ENCODE assay signal across 8 mouse cellular contexts in genomic region chr10:75436604-75437217, GRCm38 (mm10). TPM values are rescaled to one million over a fixed set of nuclear protein-coding genes. Genes with fewer than 3 reads are reported as not detected.
DNase-seq lines count a peak whose midpoint lies in the region; ATAC-seq and TF ChIP-seq lines count a peak whose summit lies in the region.

No protein-coding gene starts in this region.

- H3K9me3 ChIP-seq in heart, postnatal 0 days (replicated peaks; ENCODE audit: control insufficient read depth, low read length) = no peaks in the 10 kb centered on the region
- no peaks in the 10 kb centered on the region for H3K9me3 ChIP-seq in liver, embryonic 13.5 days (replicated peaks)
- H3K9me3 ChIP-seq in neural tube, embryonic 12.5 days = no peaks in the 10 kb centered on the region

- no peaks in the 10 kb centered on the region for H3K4me1 ChIP-seq in bone marrow, adult 2 months (ENCODE audit: control insufficient read depth, insufficient read depth, low read length)
- no peaks in the 10 kb centered on the region for H3K4me1 ChIP-seq in embryonic fibroblast, embryonic 13.5 days (ENCODE audit: control insufficient read depth, insufficient read depth, low read length)
- peaks cover 10% of the 10 kb centered on the region; the same call in 1 of the 2 replicates for H3K4me1 ChIP-seq in heart, postnatal 0 days (ENCODE audit: control insufficient read depth, insufficient read depth)
- H3K4me1 ChIP-seq in liver, embryonic 13.5 days (replicated peaks) = no peaks in the 10 kb centered on the region
- 0 out of 2 replicates have a peak, but pooled peaks cover 9% of the 10 kb centered on the region for H3K4me1 ChIP-seq in neural tube, embryonic 12.5 days
- no peaks in the 10 kb centered on the region; the same call in 1 of the 2 replicates for H3K4me1 ChIP-seq in testis, adult 2 months (ENCODE audit: control insufficient read depth, insufficient read depth, low read length)

- DNase-seq in heart, postnatal 0 days (ENCODE audit: low spot score) = peak; percentile 79
- peak; percentile 83 to 92 for DNase-seq in kidney, postnatal 36 days
- DNase-seq in liver, embryonic 13.5 days = peak; percentile 49

- no peak overlapping the region for H3K27ac ChIP-seq in bone marrow, adult 2 months (ENCODE audit: control insufficient read depth, insufficient read depth, low read depth, low read length, poor library complexity)
- no peak overlapping the region for H3K27ac ChIP-seq in embryonic fibroblast, embryonic 13.5 days (ENCODE audit: insufficient read depth, low read length)
- H3K27ac ChIP-seq in heart, postnatal 0 days (ENCODE audit: low read depth) = no peak overlapping the region
- H3K27ac ChIP-seq in liver, embryonic 13.5 days = no peak overlapping the region
- no peak overlapping the region for H3K27ac ChIP-seq in neural tube, embryonic 12.5 days
- no peak overlapping the region for H3K27ac ChIP-seq in testis, adult 2 months (ENCODE audit: control insufficient read depth, insufficient read depth, low read depth, low read length)

- no peaks in the 10 kb centered on the region for H3K36me3 ChIP-seq in heart, postnatal 0 days (replicated peaks; ENCODE audit: control insufficient read depth, insufficient read depth, low read length)
- no peaks in the 10 kb centered on the region for H3K36me3 ChIP-seq in liver, embryonic 13.5 days
- H3K36me3 ChIP-seq in neural tube, embryonic 12.5 days = no peaks in the 10 kb centered on the region
- H3K36me3 ChIP-seq in testis, adult 2 months (ENCODE audit: control insufficient read depth, insufficient read depth, low read length) = no peaks in the 10 kb centered on the region

- no peaks in the 10 kb centered on the region for H3K27me3 ChIP-seq in heart, postnatal 0 days (ENCODE audit: control insufficient read depth, insufficient read depth, low read length)
- H3K27me3 ChIP-seq in liver, embryonic 13.5 days = no peaks in the 10 kb centered on the region
- H3K27me3 ChIP-seq in neural tube, embryonic 12.5 days (replicated peaks) = no peaks in the 10 kb centered on the region
- no peaks in the 10 kb centered on the region for H3K27me3 ChIP-seq in testis, adult 2 months (ENCODE audit: control insufficient read depth, insufficient read depth, low read length)

- 4% methylated on average over 3 of the region's 3 CpGs for WGBS in bone marrow, adult 2 months
- 6% methylated on average over 3 of the region's 3 CpGs for WGBS in heart, postnatal 0 days
- WGBS in liver, embryonic 13.5 days (ENCODE audit: insufficient replicate concordance) = 7% methylated on average over 3 of the region's 3 CpGs
- 26% methylated on average over 3 of the region's 3 CpGs for WGBS in neural tube, embryonic 12.5 days

- H3K9ac ChIP-seq in heart, postnatal 0 days (replicated peaks; ENCODE audit: low read depth, low read length) = no peak overlapping the region
- H3K9ac ChIP-seq in liver, embryonic 13.5 days = no peak overlapping the region
- no peak overlapping the region for H3K9ac ChIP-seq in neural tube, embryonic 12.5 days

- ATAC-seq in CD4-positive, CD25-positive, alpha-beta regulatory T cell, adult 4 months = peak; percentile 33
- ATAC-seq in heart, postnatal 0 days (ENCODE audit: insufficient read depth, low read depth) = peak; percentile 47
- 0 out of 2 replicates have a peak, but pooled peaks have one; percentile 26 for ATAC-seq in liver, embryonic 13.5 days (ENCODE audit: low read depth)
- 0 out of 2 replicates have a peak, but pooled peaks have one; percentile 23 for ATAC-seq in neural tube, embryonic 12.5 days (ENCODE audit: low FRiP score, low read depth)

- no peak overlapping the region for H3K4me2 ChIP-seq in heart, postnatal 0 days (ENCODE audit: low read depth, low read length)
- H3K4me2 ChIP-seq in liver, embryonic 13.5 days = no peak overlapping the region
- H3K4me2 ChIP-seq in neural tube, embryonic 12.5 days (replicated peaks) = no peak overlapping the region

- no peak for TF ChIP-seq POLR2A in bone marrow, adult 2 months (IDR thresholded peaks at IDR 0.05; ENCODE audit: borderline replicate concordance, control insufficient read depth, low read depth, low read length)
- no peak for TF ChIP-seq POLR2A in embryonic fibroblast, embryonic 13.5 days (IDR thresholded peaks at IDR 0.05; ENCODE audit: low read depth, low read length)
- no peak for TF ChIP-seq POLR2A in testis, adult 2 months (IDR thresholded peaks at IDR 0.05; ENCODE audit: control insufficient read depth, low read depth, low read length)

- TF ChIP-seq EP300 in heart, postnatal 0 days (IDR thresholded peaks at IDR 0.05; ENCODE audit: low read depth) = no peak

- H3K4me3 ChIP-seq in bone marrow, adult 2 months (replicated peaks; ENCODE audit: control insufficient read depth, low read depth, low read length) = no peak overlapping the region
- H3K4me3 ChIP-seq in embryonic fibroblast, embryonic 13.5 days (ENCODE audit: insufficient read depth, low read length) = no peak overlapping the region
- no peak overlapping the region for H3K4me3 ChIP-seq in heart, postnatal 0 days (ENCODE audit: low read depth, low read length)
- no peak overlapping the region for H3K4me3 ChIP-seq in liver, embryonic 13.5 days (replicated peaks)
- H3K4me3 ChIP-seq in neural tube, embryonic 12.5 days = no peak overlapping the region
- no peak overlapping the region for H3K4me3 ChIP-seq in testis, adult 2 months (ENCODE audit: control insufficient read depth, low read depth, low read length)

- TF ChIP-seq CTCF in bone marrow, adult 2 months (IDR thresholded peaks at IDR 0.05; ENCODE audit: control insufficient read depth, insufficient read depth, low read length) = peak; percentile 74
- peak; percentile 49; the same call in 1 of the 2 replicates for TF ChIP-seq CTCF in embryonic fibroblast, embryonic 13.5 days (IDR thresholded peaks at IDR 0.05; ENCODE audit: borderline replicate concordance, insufficient read depth, low read length)
- peak; percentile 96 for TF ChIP-seq CTCF in heart, postnatal 0 days (IDR thresholded peaks at IDR 0.05; ENCODE audit: low read depth)
- TF ChIP-seq CTCF in testis, adult 2 months (IDR thresholded peaks at IDR 0.05; ENCODE audit: control insufficient read depth, insufficient read depth, insufficient replicate concordance, low read depth, low read length) = peak; percentile 31; the same call in 1 of the 2 replicates

RNA-seq across cellular contexts. Expression of gene Upb1, which starts 35.8 kb away (rescaled TPM):
- polyA plus RNA-seq in CD4-positive, CD25-positive, alpha-beta regulatory T cell, adult 4 months (2017; shearing (Covaris generic)) = under 1 TPM in 1 of 2 experiments, not detected in 1; 0.74 TPM
- 1.5 and 3.2 TPM in 2 replicates for polyA plus RNA-seq in bone marrow, adult 2 months (2011; ENCODE audit: insufficient read depth, insufficient read length, low replicate concordance, missing spikeins)
- polyA plus RNA-seq in embryonic fibroblast, embryonic 13.5 days (2011; ENCODE audit: insufficient read length, low read depth, missing spikeins) = not detected in 2 replicates
- 0.66 TPM in 1 of 2 replicates, not detected in the other for total RNA-seq in heart, postnatal 0 days (2014; rRNA removed; ENCODE audit: low replicate concordance)
- polyA plus RNA-seq in heart, postnatal 0 days (2015; fragmentation: Nextera tagmentation; extraction: Ambion mirVana) = 0.86 and 1.1 TPM in 2 replicates
- 12.0 and 14.2 TPM in 2 replicates for polyA plus RNA-seq in liver, embryonic 13.5 days (2015; fragmentation: Nextera tagmentation; extraction: Ambion mirVana)
- 0.10 TPM in 1 of 2 replicates, not detected in the other for polyA plus RNA-seq in neural tube, embryonic 12.5 days (2016; fragmentation: Nextera tagmentation; extraction: Ambion mirVana)
- 0.13 and 0.20 TPM in 2 replicates for polyA plus RNA-seq in testis, adult 2 months (2012; rRNA removed)

Comparison
In these comparisons a context has a peak if more than half of its experiments do, and no peak if none do; other contexts are left out.
1. CTCF ChIP-seq: peak in every context shown above with its lines; median percentile 96 in heart, postnatal 0 days; 74 in bone marrow, adult 2 months; 49 in embryonic fibroblast, embryonic 13.5 days; 31 in testis, adult 2 months.